Mouse (Mus musculus) lung, adult 18-20 months (tissue): Measurements from ENCODE around the gene Ptprg.
A peak's percentile ranks its signal among the peaks of the same experiment; 100 is the strongest.

Experiments
- DNase-seq, 2 experiments: peaks; one replicate each; pipeline ENCODE4 v3.0.0; 2022; ENCODE audit warnings: mixed read lengths in 2 of 2

Gene Ptprg

GRCm38 (mm10) chr14:12070361-12070760, 517.0 kb downstream of the Ptprg start:
- no peak for DNase-seq

- DNase-seq: no peak
Observed at GRCm38 (mm10) chr14:12070856-12071465, 517.6 kb downstream of the Ptprg start.

- DNase-seq: no peak
Observed at GRCm38 (mm10) chr14:12072026-12072861, 518.9 kb downstream of the Ptprg start.

GRCm38 (mm10) chr14:12073408-12074107, 520.2 kb downstream of the Ptprg start:
- DNase-seq: no peak

- no peak for DNase-seq
Observed at GRCm38 (mm10) chr14:12077193-12077592, 523.9 kb downstream of the Ptprg start.

- DNase-seq: no peak
Observed at GRCm38 (mm10) chr14:12079250-12079649, 525.9 kb downstream of the Ptprg start.

- DNase-seq: no peak
Observed at GRCm38 (mm10) chr14:12079833-12080401, 526.6 kb downstream of the Ptprg start.

- no peak for DNase-seq
Observed at GRCm38 (mm10) chr14:12082131-12082921, 529.0 kb downstream of the Ptprg start.

- no peak for DNase-seq
Observed at GRCm38 (mm10) chr14:12084076-12084475, 530.7 kb downstream of the Ptprg start.

GRCm38 (mm10) chr14:12085078-12085477, 531.7 kb downstream of the Ptprg start:
- no peak for DNase-seq

- DNase-seq: peak; percentile 26 to 70
Observed at GRCm38 (mm10) chr14:12086167-12086566, 532.8 kb downstream of the Ptprg start.

GRCm38 (mm10) chr14:12089954-12090353, 536.6 kb downstream of the Ptprg start:
- no peak for DNase-seq

- no peak for DNase-seq
Observed at GRCm38 (mm10) chr14:12091730-12092129, 538.4 kb downstream of the Ptprg start.

- peak; percentile 12 to 21 for DNase-seq
Observed at GRCm38 (mm10) chr14:12099390-12100333, 546.3 kb downstream of the Ptprg start.

- DNase-seq: no peak
Observed at GRCm38 (mm10) chr14:12102389-12103325, 549.3 kb downstream of the Ptprg start.

- no peak for DNase-seq
Observed at GRCm38 (mm10) chr14:12104297-12105155, 551.2 kb downstream of the Ptprg start.

GRCm38 (mm10) chr14:12105156-12105430, 551.8 kb downstream of the Ptprg start:
- DNase-seq: peak in 1 of 2 experiments; percentile 9

- DNase-seq: no peak
Observed at GRCm38 (mm10) chr14:12105593-12105992, 552.3 kb downstream of the Ptprg start.

- DNase-seq: peak; percentile 21 to 44
Observed at GRCm38 (mm10) chr14:12107459-12107858, 554.1 kb downstream of the Ptprg start.
